Mouse (Mus musculus) ovary, adult 18-20 months (tissue): ENCODE measurements around the gene Suco.

Experiments
- DNase-seq: peaks from one replicate; pipeline ENCODE4 v3.0.0; 2022; ENCODE audit warnings: low spot score, mixed read lengths

Gene Suco

GRCm38 (mm10) chr1:161788339-161788738 is 88.1 kb downstream of the Suco start, which contains the start of gene Fasl:
TSS of gene Fasl (minus strand) at chr1:161788495.
- no peak for DNase-seq

GRCm38 (mm10) chr1:161782725-161783124 is 93.8 kb downstream of the Suco start:
- DNase-seq, result no peak

- DNase-seq, result no peak
Observed at GRCm38 (mm10) chr1:161781594-161781993, 94.9 kb downstream of the Suco start.

GRCm38 (mm10) chr1:161779057-161779456 is 97.4 kb downstream of the Suco start:
- DNase-seq, result no peak

DNA sequence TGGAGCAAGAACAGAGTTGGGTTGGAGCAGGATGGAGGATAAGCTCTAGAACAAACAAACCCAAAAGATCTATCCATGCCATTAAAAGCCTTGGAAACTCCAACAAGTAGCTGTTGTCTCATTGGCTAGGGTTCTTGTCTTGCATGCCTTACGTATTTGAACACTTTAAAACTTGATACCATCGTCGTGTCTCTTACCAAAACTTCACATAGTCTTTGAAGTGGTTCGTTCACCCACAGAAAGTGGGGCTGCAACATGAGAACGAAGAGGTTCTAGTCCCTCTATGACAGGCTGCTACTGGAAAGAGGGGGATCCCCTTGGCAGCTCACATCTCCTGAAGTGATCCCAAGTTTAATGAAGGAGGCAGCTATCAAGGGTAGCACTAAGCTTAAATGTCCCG is 101.3 kb downstream of the Suco start:
- DNase-seq, result no peak

DNA sequence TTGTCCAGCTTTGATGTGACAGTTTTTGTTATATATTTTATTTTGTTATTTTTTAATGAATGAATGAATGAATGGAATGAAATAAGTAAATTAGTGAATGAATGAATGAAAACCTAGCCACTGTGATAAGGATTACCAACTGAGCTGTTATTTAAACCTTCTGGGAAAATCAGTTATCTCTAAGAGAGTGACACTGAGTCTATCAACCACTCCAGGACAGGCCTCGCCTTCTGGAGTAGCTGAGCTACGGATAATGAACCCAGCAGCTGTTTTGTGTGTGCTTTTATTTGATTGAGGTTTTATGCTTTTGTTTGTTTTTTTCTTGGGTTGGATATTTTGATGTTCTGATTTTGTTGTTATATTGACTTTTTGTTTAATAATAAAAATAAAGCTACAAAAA is 105.2 kb downstream of the Suco start:
- DNase-seq, result no peak

DNA sequence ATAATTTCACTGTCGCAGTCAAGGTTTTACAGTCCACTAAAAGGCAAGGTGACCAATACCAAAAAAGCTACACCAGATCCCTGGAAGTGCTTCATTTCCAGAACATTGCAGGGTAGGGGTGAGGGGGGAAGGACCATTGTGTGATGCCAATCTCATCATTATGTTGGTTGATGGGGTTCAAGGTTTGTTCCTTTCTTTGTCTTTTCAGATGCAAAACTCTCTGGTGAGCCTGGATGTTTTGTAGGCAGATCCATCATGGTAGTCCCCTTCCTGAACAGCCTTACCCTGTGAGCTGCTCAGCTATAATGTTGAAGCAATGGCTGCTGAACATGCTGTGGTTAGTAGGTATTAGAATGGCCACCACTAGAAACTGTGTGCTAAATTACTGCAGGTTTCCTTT is 107.2 kb downstream of the Suco start:
- DNase-seq, result no peak

- DNase-seq, result no peak
Observed at GRCm38 (mm10) chr1:161767101-161767524, 109.4 kb downstream of the Suco start.

GRCm38 (mm10) chr1:161766656-161767055 is 109.8 kb downstream of the Suco start:
- DNase-seq, result no peak
